Mouse (Mus musculus): ENCODE measurements around the gene Rem1.

DNA sequence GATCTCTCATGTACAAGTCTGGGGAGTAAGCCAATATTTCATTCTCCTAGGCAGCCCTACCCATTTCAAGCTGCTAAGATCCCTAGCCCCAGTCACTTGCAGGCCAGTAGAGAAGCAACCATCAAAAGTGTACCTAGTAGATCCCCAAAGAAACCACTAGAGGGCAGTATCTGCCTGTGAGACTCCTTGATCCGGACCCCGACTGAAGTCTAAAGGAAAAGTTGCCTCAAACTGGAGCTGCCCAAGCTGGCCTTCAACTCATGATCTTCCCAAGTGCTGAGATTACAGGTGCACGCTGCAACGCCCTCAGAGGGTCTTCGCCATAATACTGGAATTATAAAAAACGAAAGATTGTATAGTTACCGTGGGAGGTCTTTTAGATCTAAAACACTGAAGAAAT lies 11.2 kb upstream of the Rem1 start:
- TF ChIP-seq CTCF (IDR thresholded peaks at IDR 0.05; ENCODE audit: borderline replicate concordance, extremely low read depth, insufficient read depth, insufficient read length), result peak; percentile 85
- no peak for TF ChIP-seq POLR2A (IDR thresholded peaks at IDR 0.05; ENCODE audit: borderline replicate concordance, extremely low read depth, insufficient read depth, insufficient read length, poor library complexity, severe bottlenecking)
